Mouse (Mus musculus) small intestine, adult 2 months (tissue): ENCODE measurements around the gene Apobec3.

ENCODE experiments used
- CTCF ChIP-seq: fragments of 200-500 bp; IDR thresholded peaks from 2 replicates; pipeline ENCODE4 v1.5.1; 2012; ENCODE audit warnings: low read depth, mild to moderate bottlenecking, control low read depth, inconsistent platforms, low read length, moderate library complexity, mixed read lengths; ENCODE audit not compliant: insufficient replicate concordance, insufficient read length; ENCODE audit errors: extremely low read depth
- POLR2A ChIP-seq: fragments of 200-500 bp; IDR thresholded peaks from 2 replicates; pipeline ENCODE4 v1.6.1; 2012; ENCODE audit warnings: low read depth, mild to moderate bottlenecking, control low read depth, inconsistent platforms, low read length, moderate library complexity

DNA sequence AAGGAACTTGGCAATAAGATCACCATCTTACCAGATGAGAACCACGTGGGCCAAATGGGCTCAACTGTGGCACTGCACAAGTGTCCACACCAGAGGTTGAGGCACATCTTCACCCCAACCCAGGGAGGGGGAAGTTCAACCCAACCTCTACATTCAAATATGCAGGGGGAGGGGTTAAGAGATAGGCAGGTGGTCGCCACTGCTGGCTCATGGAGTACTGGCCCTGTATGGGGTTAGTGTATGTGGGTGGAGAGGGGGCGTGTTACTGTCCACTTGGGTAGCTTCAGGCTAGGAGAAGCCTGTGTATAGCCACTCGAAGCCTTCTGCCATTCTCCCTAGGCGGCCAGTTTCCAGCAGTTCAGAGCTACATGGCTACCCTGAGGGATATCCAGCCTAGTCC lies 24.7 kb downstream of the Apobec3 start:
- no peak for TF ChIP-seq CTCF
- no peak for TF ChIP-seq POLR2A
